Mouse (Mus musculus): ENCODE measurements around the gene Zcwpw1.
"Not testable (repeated sequence)": the region's sequence is repeated elsewhere in the genome, so short reads cannot be mapped to it uniquely, and the experiment has no call there.

Gene Zcwpw1

DNA sequence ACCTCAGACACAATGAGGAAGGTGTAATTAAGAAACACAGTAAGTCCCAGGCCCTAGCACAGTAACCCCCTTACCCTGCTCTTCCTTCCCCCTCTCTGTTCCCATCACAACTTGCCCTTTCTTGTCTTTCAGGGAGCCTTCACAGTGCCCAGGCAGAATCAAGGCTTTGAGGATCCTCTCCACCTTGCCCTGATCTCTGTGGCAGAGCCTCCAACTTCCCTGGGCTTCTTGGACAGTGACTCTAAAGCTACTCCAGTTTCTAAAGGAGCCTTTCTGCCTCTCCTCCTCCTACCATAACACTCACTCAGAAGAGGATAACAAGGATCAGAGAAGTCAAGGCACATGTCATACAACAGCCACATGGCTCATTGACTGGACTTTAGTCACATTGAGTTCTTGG, 49.0 kb downstream of the Zcwpw1 start:
- no peak for DNase-seq

DNA sequence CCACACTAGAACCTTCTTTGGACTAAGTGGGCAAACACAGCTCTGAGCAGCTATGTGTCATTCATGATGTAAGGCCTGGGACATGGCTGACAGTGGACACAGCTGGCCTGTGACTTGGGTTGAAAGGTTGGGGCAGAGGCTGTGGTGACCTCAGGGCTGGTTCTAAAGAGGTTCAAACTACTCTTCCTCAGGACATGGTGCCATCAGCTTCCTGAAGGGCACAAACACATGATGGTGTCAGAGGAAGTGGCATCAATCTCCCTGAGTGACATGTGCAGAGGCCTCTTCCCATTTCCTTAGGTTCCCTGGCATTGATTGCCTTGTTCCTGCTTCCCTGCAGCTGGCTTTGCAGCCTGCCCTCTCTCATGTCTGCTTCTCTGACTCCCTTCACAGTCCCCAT, 49.5 kb downstream of the Zcwpw1 start:
- DNase-seq = not testable (repeated sequence)

DNA sequence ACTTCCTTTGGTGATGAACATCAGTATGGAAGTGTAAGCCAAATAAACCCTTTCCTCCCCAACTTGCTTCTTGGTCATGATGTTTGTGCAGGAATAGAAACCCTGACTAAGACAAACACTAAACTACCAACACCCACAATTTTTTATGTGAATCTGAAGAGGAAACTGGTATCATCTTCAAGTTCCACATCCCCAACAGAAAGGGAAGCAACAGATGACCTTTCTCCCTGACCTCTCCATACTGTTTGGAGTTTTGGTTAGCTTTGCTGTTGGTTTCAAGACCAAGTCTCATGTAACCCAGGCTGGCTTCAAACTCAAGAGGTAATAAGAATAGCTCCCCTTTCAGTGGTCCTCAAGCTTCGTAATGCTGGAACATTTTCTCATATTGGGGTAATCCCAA, 62.7 kb downstream of the Zcwpw1 start:
- DNase-seq = not testable (repeated sequence)

DNA sequence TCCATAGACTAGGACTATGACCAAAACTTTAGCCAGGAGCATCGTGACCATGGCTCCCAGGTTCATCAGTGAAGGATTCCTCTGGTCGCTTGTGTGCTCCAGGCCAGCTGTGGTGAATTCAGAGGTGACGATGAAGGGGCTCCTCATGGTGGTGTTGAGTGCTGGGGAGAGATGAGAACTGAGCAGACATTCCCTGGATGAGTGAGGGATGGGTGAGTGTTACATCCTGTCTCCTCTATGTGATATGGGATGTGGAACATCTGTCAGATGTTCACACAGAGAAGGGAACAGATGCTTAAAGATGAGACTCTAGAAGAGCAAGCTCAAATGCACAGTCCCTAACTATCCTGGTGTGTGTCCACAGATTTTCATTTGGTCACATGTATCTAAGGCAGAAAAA, 67.3 kb downstream of the Zcwpw1 start:
- DNase-seq = not testable (repeated sequence)

DNA sequence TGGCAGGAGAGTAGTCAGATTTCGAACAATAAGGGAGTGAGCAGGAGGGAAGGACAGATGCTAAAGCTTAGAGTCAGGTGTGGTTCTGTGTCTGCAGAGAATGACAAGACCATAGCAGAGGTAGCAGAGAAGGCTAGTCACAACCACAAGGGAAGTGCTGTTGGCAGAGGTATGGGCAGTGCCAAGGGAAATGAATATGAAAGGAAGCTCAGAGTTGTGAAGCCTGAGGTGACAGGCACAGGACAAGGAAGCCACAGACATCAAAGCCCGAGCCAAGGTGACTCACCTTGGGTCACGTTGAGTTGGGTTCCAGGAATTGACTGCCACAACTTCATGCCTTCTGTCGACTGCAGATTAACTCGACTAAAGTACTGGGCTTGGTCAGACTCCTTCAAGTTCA, 69.3 kb downstream of the Zcwpw1 start:
- not testable (repeated sequence) for DNase-seq

DNA sequence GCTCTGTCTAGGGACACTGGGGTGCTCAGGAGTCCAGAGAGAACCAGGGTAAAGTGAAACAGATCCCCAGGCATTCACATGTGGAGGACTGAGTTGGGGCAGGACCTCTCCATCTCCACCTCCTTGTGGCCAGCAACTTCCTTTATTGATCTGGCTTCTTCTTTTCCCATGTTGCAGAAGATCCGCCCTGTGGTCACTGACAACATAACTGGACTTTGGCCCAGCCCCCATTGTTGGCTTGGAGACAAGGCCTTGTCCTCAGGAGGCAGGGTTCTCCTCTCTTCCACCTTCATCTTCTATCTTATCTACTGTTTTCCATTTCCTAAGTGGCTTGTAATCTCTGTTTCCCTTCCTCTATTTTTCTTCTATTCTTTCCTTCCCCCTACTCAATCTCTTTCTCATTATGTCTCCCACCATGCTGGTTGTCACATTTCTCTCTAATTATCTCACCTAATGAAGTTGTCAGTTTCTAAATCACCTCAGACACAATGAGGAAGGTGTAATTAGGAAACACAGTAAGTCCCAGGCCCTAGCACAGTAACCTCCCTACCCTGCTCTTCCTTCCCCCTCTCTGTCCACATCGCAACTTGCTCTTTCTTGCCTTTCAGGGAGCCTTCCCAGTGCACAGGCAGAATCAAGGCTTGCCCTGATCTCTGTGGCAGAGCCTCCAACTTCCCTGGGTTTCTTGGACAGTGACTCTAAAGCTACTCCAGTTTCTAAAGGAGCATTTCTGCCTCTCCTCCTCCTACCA, 70.5 kb downstream of the Zcwpw1 start, which contains the start of gene Pilrb1:
TSS of gene Pilrb1 (minus strand) at position 147 of the 751 bp plus-strand sequence.
- not testable (repeated sequence) for DNase-seq

DNA sequence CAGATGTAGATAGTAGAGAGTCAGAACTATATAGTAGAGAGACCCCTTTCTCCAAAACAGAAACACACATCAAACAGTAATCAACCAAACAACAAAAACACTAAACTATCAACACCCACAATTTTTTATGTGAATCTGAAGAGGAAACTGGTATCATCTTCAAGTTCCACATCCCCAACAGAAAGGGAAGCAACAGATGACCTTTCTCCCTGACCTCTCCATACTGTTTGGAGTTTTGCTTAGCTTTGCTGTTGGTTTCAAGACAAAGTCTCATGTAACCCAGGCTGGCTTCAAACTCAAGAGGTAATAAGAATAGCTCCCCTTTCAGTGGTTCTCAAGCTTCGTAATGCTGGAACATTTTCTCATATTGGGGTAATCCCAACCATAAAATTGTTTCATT, 76.4 kb downstream of the Zcwpw1 start:
- DNase-seq = not testable (repeated sequence)

DNA sequence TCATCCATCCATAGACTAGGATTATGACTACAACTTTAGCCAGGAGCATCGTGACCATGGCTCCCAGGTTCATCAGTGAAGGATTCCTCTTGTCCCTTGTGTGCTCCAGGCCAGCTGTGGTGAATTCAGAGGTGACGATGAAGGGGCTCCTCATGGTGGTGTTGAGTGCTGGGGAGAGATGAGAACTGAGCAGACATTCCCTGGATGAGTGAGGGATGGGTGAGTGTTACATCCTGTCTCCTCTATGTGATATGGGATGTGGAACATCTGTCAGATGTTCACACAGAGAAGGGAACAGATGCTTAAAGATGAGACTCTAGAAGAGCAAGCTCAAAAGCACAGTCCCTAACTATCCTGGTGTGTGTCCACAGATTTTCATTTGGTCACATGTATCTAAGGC, 81.0 kb downstream of the Zcwpw1 start:
- not testable (repeated sequence) for DNase-seq

DNA sequence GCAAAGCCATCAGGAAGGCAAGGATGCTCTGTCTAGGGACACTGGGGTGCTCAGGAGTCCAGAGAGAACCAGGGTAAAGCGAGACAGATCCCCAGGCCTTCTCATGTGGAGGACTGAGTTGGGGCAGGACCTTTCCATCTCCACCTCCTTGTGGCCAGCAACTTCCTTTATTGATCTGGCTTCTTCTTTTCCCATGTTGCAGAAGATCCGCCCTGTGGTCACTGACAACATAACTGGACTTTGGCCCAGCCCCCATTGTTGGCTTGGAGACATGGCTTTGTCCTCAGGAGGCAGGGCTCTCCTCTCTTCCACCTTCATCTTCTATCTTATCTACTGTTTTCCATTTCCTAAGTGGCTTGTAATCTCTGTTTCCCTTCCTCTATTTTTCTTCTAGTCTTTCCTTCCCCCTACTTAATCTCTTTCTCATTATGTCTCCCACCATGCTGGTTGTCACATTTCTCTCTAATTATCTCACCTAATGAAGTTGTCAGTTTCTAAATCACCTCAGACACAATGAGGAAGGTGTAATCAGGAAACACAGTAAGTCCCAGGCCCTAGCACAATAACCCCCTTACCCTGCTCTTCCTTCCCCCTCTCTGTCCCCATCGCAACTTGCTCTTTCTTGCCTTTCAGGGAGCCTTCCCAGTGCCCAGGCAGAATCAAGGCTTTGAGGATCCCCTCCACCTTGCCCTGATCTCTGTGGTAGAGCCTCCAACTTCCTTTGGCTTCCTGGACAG, 84.2 kb downstream of the Zcwpw1 start, which contains the start of gene Pilrb2:
TSS of gene Pilrb2 (minus strand) at position 172 of the 737 bp plus-strand sequence.
- DNase-seq = not testable (repeated sequence)
